Mouse (Mus musculus): ENCODE results near the gene Pkd1l1. TPM values are rescaled to one million over a fixed set of nuclear protein-coding genes. Genes with fewer than 3 reads are reported as not detected.

Pkd1l1 gene
- total and polyA plus RNA-seq, 2 experiments: 0.04 TPM; not detected in 1

GRCm38 (mm10) chr11:8955678-8956077, 17.4 kb downstream of the Pkd1l1 start:
- Histone ChIP-seq H3K36me3 (ENCODE audit: control insufficient read depth, insufficient read depth, low read length) (no peaks in the 10 kb centered on the region), H3K27me3 (ENCODE audit: control insufficient read depth, insufficient read depth, low read length) (no peaks in the 10 kb centered on the region), H3K4me1 (ENCODE audit: control insufficient read depth, insufficient read depth, low read length) (no peaks in the 10 kb centered on the region), H3K4me3 (ENCODE audit: insufficient read depth, low read depth, low read length) (no peak overlapping the region), H3K79me2 (ENCODE audit: control insufficient read depth, insufficient read depth, low read length) (no peaks in the 10 kb centered on the region), H3K27ac (replicated peaks; ENCODE audit: insufficient read depth, low read depth, low read length) (no peak overlapping the region), H3K9ac (ENCODE audit: low read depth, low read length) (no peak overlapping the region)
- 3% methylated on average over 1 of the region's 1 CpGs for WGBS
- DNase-seq (ENCODE audit: extremely low read depth, low read depth, low spot score): no peak
- peak; percentile 61 for TF ChIP-seq CTCF (IDR thresholded peaks at IDR 0.05; ENCODE audit: low read depth, low read length)
- no peak for TF ChIP-seq POLR2A (IDR thresholded peaks at IDR 0.05; ENCODE audit: extremely low read depth, insufficient read depth, low read length)

- Histone ChIP-seq H3K9ac (ENCODE audit: low read depth, low read length) (no peak overlapping the region), H3K36me3 (ENCODE audit: control insufficient read depth, insufficient read depth, low read length) (no peaks in the 10 kb centered on the region), H3K4me3 (ENCODE audit: insufficient read depth, low read depth, low read length) (no peak overlapping the region), H3K27ac (replicated peaks; ENCODE audit: insufficient read depth, low read depth, low read length) (no peak overlapping the region), H3K27me3 (ENCODE audit: control insufficient read depth, insufficient read depth, low read length) (no peaks in the 10 kb centered on the region), H3K79me2 (ENCODE audit: control insufficient read depth, insufficient read depth, low read length) (no peaks in the 10 kb centered on the region), H3K4me1 (ENCODE audit: control insufficient read depth, insufficient read depth, low read length) (no peaks in the 10 kb centered on the region)
- WGBS: 59% methylated on average over 6 of the region's 6 CpGs
- no peak for TF ChIP-seq POLR2A (IDR thresholded peaks at IDR 0.05; ENCODE audit: extremely low read depth, insufficient read depth, low read length)
- TF ChIP-seq CTCF (IDR thresholded peaks at IDR 0.05; ENCODE audit: low read depth, low read length): no peak
- DNase-seq (ENCODE audit: extremely low read depth, low read depth, low spot score): peak; percentile 26
These were observed 23.2 kb downstream of the Pkd1l1 start for GRCm38 (mm10) chr11:8949765-8950430.

GRCm38 (mm10) chr11:8948871-8949270, 24.2 kb downstream of the Pkd1l1 start:
- no peak for DNase-seq (ENCODE audit: extremely low read depth, low read depth, low spot score)
- Histone ChIP-seq H3K79me2 (ENCODE audit: control insufficient read depth, insufficient read depth, low read length) (no peaks in the 10 kb centered on the region), H3K4me1 (ENCODE audit: control insufficient read depth, insufficient read depth, low read length) (no peaks in the 10 kb centered on the region), H3K9ac (ENCODE audit: low read depth, low read length) (no peak overlapping the region), H3K27me3 (ENCODE audit: control insufficient read depth, insufficient read depth, low read length) (no peaks in the 10 kb centered on the region), H3K36me3 (ENCODE audit: control insufficient read depth, insufficient read depth, low read length) (no peaks in the 10 kb centered on the region), H3K27ac (replicated peaks; ENCODE audit: insufficient read depth, low read depth, low read length) (no peak overlapping the region), H3K4me3 (ENCODE audit: insufficient read depth, low read depth, low read length) (no peak overlapping the region)
- WGBS: 77% methylated on average over 3 of the region's 3 CpGs
- TF ChIP-seq CTCF (IDR thresholded peaks at IDR 0.05; ENCODE audit: low read depth, low read length) (no peak), POLR2A (IDR thresholded peaks at IDR 0.05; ENCODE audit: extremely low read depth, insufficient read depth, low read length) (no peak)

GRCm38 (mm10) chr11:8944114-8944513, 29.0 kb downstream of the Pkd1l1 start:
- H3K27ac ChIP-seq (replicated peaks; ENCODE audit: insufficient read depth, low read depth, low read length): no peak overlapping the region
- no peaks in the 10 kb centered on the region for H3K4me1 ChIP-seq (ENCODE audit: control insufficient read depth, insufficient read depth, low read length)
- no peak overlapping the region for H3K4me3 ChIP-seq (ENCODE audit: insufficient read depth, low read depth, low read length)
- no peak for DNase-seq (ENCODE audit: extremely low read depth, low read depth, low spot score)
- H3K27me3 ChIP-seq (ENCODE audit: control insufficient read depth, insufficient read depth, low read length): no peaks in the 10 kb centered on the region
- TF ChIP-seq CTCF (IDR thresholded peaks at IDR 0.05; ENCODE audit: low read depth, low read length) (no peak), POLR2A (IDR thresholded peaks at IDR 0.05; ENCODE audit: extremely low read depth, insufficient read depth, low read length) (no peak)
- no peaks in the 10 kb centered on the region for H3K36me3 ChIP-seq (ENCODE audit: control insufficient read depth, insufficient read depth, low read length)
- 66% methylated on average over 4 of the region's 4 CpGs for WGBS
- no peak overlapping the region for H3K9ac ChIP-seq (ENCODE audit: low read depth, low read length)
- no peaks in the 10 kb centered on the region for H3K79me2 ChIP-seq (ENCODE audit: control insufficient read depth, insufficient read depth, low read length)

- no peak overlapping the region for H3K27ac ChIP-seq (replicated peaks; ENCODE audit: insufficient read depth, low read depth, low read length)
- TF ChIP-seq POLR2A (IDR thresholded peaks at IDR 0.05; ENCODE audit: extremely low read depth, insufficient read depth, low read length) (no peak), CTCF (IDR thresholded peaks at IDR 0.05; ENCODE audit: low read depth, low read length) (no peak)
- no peaks in the 10 kb centered on the region for H3K79me2 ChIP-seq (ENCODE audit: control insufficient read depth, insufficient read depth, low read length)
- H3K4me3 ChIP-seq (ENCODE audit: insufficient read depth, low read depth, low read length): no peak overlapping the region
- no peak for DNase-seq (ENCODE audit: extremely low read depth, low read depth, low spot score)
- no peak overlapping the region for H3K9ac ChIP-seq (ENCODE audit: low read depth, low read length)
- H3K36me3 ChIP-seq (ENCODE audit: control insufficient read depth, insufficient read depth, low read length): no peaks in the 10 kb centered on the region
- WGBS: 72% methylated on average over 2 of the region's 2 CpGs
- H3K4me1 ChIP-seq (ENCODE audit: control insufficient read depth, insufficient read depth, low read length): no peaks in the 10 kb centered on the region
- H3K27me3 ChIP-seq (ENCODE audit: control insufficient read depth, insufficient read depth, low read length): no peaks in the 10 kb centered on the region
These were observed 30.6 kb downstream of the Pkd1l1 start for GRCm38 (mm10) chr11:8942446-8942845.

- no peaks in the 10 kb centered on the region for H3K4me1 ChIP-seq (ENCODE audit: control insufficient read depth, insufficient read depth, low read length)
- DNase-seq (ENCODE audit: extremely low read depth, low read depth, low spot score): no peak
- no peaks in the 10 kb centered on the region for H3K27me3 ChIP-seq (ENCODE audit: control insufficient read depth, insufficient read depth, low read length)
- no peak for TF ChIP-seq CTCF (IDR thresholded peaks at IDR 0.05; ENCODE audit: low read depth, low read length)
- TF ChIP-seq POLR2A (IDR thresholded peaks at IDR 0.05; ENCODE audit: extremely low read depth, insufficient read depth, low read length): no peak
- no peak overlapping the region for H3K4me3 ChIP-seq (ENCODE audit: insufficient read depth, low read depth, low read length)
- no peaks in the 10 kb centered on the region for H3K79me2 ChIP-seq (ENCODE audit: control insufficient read depth, insufficient read depth, low read length)
- H3K9ac ChIP-seq (ENCODE audit: low read depth, low read length): no peak overlapping the region
- H3K36me3 ChIP-seq (ENCODE audit: control insufficient read depth, insufficient read depth, low read length): no peaks in the 10 kb centered on the region
- WGBS: 86% methylated on average over 9 of the region's 9 CpGs
- no peak overlapping the region for H3K27ac ChIP-seq (replicated peaks; ENCODE audit: insufficient read depth, low read depth, low read length)
These were observed 36.5 kb downstream of the Pkd1l1 start for GRCm38 (mm10) chr11:8936431-8937110.
